Mouse (Mus musculus): ENCODE results near the gene Chst11.

DNA sequence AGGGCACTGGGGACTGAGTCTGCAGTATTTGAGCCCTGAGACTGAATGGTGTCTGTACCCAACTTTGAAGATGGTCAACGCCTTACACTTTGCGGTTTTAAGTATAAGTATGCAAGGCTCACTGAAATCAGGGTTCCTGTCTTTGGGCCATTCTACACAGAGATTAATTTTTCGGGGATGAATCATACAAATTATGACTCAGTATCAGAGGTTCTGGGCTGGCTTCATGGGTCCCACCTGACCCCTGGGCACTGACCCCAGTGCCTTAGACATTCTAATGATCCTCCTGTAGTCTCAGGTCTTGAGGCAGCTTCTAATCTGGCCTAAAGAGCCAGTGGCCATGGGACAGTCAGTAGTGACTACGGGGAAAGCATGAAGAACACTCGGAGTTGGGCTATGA lies 203.8 kb downstream of the Chst11 start:
- TF ChIP-seq GATA1 (IDR thresholded peaks at IDR 0.05; ENCODE audit: borderline replicate concordance, low read length) (no peak), FLI1 (IDR thresholded peaks at IDR 0.05; ENCODE audit: low read length) (no peak)

All from megakaryocyte, embryonic 14.5 days (primary cell).